Mouse (Mus musculus): ENCODE data around the gene Atp8a2.
"Not testable (repeated sequence)": the region's sequence is repeated elsewhere in the genome, so short reads cannot be mapped to it uniquely, and the experiment has no call there.

Atp8a2 gene

DNA sequence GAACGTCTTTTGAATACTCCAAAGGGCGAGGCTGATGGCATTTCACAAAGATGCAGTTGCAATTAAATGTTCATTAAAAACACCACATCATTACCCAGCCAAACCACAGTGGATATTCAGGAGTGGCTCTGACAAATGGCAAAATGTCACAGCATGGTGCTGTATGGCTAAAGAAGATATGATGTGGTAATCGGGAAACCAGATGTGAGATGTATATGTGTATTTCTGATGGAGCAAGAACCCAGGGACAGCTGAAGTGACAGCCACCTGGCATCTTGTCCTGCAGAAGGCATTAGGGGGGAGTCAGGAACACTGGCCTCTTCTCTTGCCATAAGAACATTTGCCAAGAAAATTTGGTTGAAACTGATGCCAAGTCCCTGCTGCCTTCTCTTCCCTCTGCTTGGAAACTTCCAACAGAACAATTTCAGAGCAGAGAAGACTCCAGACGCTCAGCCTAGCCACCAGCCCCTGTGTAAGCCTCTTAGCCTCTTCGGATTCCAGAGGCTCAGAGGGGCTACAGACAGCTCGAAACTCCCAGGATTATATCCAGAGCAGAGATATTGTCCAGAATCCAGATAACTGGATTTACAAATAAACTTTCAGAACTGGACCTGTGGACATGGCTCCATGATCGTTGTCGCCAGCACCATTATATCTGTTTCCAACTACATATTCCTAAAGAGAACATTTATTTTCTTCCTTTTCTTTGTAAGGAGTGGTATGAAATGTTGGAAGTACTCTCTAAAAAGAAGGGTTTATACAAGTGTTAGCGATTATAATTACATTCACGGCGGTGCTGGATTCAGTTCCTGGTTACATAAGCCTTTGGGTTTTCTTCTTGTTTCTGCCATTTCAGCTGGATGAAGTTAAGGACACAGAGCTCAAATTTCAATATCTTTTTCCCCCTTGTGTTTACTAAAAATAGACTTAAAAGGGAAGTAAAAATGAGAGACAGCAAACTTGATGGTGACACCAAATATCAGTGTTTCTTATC lies 413.3 kb downstream of the Atp8a2 start:
- no peak for DNase-seq (ENCODE audit: low spot score)

DNA sequence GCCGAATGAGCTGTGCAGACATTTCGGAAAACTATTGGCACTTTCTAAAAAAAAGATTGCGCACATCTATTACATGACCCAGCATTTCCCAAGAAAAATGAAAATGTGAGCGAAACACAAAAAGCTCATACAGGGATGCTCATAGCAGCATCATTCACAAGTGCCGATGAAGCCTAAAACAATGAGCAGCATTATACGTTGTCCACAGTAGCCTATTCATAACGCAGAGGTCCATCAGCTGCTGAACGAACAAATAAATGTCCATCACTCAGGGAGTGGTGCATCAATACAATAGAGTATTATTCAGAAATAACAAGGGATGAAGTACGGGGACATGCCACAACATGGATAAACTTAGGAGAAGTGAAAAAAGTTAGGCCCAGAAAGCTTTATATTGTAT lies 416.6 kb downstream of the Atp8a2 start:
- no peak for DNase-seq (ENCODE audit: low spot score)

DNA sequence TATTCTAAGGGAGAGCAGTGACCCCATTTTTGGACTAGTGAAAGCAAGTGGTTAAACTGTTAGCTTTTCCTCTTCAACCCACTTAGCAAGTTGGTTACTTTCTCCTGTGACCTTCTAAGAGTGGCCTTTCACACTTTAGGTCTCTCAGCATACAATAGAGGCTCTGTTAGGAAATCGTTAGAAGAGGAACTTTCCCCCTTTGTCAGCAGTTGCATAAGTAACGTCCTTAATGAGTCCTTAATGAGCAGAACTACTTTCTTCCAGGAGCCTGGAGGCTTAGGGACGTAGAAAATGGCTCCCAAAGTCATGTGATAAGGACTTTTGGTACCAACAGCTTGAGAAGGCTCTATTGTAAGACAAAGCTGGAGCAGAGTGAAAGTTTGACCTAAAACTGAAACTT lies 434.8 kb downstream of the Atp8a2 start:
- no peak for DNase-seq (ENCODE audit: low spot score)

DNA sequence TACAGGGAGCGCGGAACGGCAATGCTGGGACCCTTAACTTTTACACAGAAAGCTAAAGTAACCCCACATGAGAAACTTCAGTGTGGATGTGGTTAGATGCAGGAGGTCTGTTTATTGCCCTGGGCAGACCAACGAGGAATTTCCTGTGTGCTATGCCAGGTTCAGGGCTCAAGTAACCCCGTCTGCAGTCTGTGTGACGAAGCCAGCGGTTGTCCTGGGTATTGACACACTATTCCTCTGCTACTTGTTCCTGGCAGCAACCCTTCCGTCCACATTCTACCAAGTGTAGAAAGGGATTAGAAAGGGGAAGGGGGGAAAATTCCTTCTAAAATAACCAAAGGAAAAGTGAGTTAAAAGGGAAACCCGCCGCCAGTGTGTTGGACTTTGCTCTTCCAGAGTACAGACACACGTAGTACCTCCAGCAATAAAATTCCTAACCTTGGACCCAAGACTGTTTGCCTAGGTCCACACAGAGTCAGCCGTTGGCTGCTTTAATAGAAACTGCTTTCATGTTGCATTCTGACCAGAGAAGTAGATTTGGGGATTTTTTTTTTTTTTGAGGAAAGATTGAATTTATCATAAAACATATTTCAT lies 437.0 kb downstream of the Atp8a2 start:
- DNase-seq (ENCODE audit: low spot score): no peak

DNA sequence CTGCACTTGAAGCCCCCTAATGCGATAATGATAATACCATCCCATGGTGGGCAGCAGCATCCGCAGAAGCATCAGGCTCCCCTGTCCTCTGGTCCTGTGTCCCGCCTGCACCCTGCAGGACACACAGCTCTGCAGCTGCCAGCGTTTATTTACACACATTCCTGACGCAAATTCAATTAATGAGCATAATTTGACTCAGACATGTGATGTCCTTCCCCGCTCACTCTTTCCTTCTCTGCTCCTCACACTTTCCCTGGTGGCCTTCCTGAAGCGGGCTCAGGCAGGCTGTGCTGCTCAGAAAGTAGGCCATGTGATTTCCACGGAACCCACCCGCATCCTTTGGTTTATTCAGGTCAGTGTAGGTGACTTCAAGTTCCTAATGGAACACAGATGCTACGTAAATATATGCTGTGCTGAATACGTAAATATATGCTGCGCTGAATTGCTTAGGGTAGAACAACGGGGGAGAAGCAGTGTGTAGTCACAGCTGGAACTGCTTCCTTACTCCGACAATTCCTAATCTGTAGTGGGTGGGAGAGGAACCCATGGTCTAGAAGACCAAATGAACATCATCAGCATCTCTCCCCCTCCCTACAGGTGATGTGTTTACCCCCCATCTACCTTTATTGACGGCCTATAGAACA lies 437.7 kb downstream of the Atp8a2 start:
- DNase-seq (ENCODE audit: low spot score): peak; percentile 38

DNA sequence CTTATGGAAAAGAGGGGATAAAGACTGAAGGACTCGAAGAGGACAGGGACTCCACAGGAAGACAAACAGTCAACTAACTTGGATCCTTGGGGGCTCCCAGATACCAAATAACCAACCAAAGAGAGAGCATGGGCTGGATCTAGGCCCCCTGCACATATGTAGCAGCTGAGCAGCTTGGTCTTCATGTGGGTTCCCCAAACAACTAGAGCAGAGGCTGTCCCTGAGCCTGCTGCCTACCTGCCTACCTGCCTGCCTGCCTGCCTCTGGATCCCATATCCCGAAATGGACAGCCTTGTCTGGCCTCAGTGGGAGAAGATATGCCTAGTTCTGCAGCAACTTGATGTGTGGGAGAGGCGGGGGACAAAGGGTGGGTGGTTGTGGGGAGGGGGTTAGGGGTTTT lies 444.6 kb downstream of the Atp8a2 start:
- DNase-seq (ENCODE audit: low spot score): no peak

DNA sequence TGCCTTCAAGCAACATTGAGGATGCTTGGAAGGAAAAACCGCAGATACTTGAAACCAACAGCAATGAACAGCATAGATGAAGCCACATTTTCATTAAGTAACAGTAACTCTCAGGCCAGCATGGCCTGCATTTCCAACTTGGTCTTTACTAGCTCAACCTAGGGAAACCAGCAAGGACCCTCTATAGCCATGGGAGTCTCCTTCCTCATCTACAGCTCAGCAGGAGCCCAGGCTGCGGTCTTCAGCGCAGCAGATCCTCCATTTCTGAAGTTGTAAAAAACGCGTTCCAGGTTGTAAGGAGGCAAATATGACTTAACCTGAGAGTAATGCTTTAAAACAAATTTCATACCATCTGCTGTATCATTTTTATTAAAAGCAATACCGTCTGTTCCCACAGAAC lies 447.0 kb downstream of the Atp8a2 start:
- no peak for DNase-seq (ENCODE audit: low spot score)

DNA sequence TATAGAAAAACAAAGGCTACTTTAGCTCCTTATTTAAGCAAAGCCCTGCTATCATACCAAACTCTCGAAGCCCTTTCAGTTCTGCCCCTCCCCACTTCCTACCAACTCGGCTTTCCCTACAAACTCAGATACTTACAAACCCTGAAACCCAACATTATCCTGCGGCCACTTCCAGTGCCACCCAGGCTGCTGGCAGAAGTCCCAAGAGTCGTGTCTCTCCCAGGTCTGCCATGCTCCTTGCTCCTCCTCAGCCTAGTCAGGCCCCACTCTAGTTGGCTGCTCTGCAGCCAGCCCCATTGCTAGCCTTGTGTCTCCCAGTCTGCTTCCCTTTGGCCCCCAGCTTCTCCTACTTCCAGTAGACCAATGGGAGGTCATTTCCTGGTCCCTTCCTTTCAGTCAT lies 451.3 kb downstream of the Atp8a2 start:
- DNase-seq (ENCODE audit: low spot score): no peak

DNA sequence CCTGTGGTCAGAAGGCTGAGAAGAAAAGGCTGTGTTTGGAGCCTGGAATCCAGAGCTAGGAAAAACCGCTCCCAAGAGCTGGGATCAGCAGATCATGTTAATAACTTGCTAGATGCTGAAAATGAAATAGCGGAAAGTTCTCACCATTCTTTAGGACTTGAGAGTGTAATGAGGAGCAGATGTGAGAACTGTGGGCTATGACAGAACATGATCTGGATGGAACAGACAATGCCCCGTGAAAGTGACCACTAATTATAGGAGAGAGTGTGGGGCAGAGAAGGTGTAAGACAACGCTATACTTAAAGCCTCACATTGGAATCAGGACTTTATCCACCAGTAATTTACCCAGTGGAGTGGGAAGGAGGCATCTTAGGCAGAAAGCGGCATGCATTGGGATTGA lies 455.2 kb downstream of the Atp8a2 start:
- DNase-seq (ENCODE audit: low spot score): no peak

DNA sequence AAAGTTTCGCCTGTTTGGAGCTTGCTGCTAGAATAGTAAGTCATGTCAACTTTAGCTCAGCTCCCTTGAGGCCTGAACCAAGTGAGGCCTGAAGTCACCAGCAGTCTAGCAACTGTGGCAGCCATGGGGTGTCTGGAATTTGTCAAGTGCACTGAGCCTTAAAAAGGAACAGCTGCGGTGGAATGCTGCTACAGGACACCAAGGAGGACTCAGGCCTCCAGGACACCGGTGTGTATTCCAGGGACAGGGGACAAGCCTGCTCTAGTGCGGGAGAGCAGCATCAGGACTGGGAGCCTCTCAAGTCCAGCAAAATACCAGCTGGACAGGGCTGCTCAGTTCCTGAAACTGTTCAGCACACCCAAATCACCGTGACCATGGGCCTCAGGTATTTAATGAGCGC lies 457.5 kb downstream of the Atp8a2 start:
- peak; percentile 46 for DNase-seq (ENCODE audit: low spot score)

DNA sequence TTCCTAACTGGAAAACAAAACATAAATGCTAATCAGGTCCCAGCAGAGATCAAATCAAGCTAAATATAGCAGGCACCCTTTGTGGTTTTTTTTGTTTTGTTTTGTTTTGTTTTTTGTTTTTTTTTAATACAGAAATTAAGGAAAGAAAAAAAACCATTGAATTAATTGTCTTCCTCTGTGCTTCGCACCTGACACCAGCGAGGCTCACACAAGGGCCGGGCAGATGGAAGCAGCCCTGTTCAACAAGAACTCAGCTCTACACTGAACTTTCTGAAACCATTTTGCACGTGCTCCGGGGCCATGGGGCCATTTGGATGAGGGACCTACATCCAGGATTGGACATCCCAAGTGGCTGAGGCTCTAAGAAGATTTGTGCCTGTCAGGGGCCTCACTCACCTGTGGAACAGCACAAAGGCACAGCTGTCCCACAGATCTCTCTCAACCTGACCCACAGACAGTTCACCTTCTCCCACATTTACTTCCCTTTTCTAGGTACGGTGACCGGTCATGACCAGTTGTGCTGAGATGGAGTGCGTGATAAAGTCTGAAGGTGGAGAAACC lies 459.2 kb downstream of the Atp8a2 start:
- no peak for DNase-seq (ENCODE audit: low spot score)

DNA sequence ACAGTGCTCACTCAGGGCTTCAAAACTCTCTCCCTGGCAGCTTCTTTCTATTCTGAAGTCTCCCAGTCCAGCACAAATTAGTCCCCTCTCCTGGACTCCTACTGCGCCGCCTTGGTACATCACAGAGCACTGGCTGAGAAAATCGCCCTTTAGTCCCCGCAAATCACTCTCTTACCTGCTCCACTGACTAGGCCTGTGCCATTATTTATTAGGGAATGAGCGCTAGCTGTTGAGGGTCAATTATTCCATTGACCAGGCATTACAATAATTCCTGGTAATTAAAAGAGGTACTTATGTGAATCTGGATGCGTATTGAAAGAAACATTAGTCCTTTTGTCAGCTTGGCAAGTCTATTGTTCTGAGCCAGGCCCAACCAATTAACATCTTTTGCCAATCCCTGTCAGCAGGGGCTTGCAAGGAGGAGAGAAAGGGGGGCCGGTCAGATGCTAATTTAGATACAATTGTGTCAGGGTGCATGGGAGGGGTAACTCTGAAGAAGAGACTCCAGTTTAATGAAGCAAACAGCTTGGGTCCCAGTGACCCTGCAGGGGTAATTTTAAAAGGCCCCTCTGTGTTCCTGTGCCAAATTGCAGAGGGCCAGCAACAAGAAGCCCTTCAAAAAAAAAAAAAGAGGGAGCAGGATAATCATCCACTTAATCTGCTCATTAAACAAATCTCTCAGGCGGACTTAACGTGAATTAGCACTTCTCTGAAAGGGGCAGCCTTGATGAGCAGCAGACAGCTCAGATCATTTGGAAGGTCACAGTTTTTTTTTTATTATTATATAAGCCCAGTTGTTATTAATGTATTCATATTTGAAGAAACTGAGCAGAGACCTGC lies 459.9 kb downstream of the Atp8a2 start:
- peak; percentile 75 for DNase-seq (ENCODE audit: low spot score)

DNA sequence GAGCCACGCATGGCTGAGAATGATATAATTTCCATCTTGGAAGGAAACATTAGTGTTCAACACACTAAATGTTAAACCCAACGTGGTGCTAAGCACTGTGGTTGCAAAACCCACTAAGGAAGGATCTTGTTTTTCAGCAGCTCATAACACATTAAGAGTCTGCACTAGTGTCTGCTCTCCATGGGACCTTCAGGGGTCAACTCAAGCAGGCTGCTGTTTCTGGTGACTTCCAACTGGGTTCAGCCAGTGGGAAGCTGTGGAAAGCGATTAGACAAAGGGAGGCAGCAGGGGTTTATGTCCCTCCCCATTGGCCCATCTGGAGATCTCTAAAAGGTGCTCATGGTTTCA lies 467.0 kb downstream of the Atp8a2 start:
- DNase-seq (ENCODE audit: low spot score): no peak

DNA sequence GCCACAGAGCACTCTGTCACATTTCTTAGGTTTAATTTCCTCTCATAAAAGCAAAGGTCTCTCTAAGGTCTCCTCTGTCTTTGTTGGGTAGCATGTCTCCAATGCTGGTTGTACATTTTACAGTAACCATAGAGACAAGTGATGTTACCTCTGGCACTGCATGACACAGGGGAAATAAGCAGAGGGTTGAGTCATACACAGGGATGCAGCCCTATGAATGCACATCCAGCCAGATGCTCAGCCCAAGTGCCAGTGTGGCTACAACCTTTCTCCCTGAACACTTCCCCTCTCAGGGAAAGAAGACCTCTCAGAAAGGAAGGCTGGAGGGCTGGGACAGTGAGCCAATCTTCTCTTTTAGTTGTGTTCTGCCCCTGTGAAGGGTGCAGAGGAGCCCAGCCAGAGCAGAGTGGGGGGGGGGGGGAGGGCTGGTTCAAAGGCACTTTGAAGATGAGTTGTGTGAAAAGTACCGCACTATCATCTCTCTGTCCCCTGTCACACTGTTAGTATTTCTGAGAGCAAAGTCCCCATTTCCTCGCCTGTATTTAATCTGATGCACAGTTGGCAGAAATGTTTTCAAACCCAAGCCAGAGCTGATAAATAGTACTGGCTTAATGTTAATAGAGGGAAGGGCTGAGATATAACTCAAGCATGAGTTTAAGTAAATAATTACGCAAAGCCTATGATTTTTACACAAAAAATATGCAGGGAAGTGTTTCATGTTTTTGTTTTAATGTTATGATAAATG lies 467.5 kb downstream of the Atp8a2 start:
- no peak for DNase-seq (ENCODE audit: low spot score)

DNA sequence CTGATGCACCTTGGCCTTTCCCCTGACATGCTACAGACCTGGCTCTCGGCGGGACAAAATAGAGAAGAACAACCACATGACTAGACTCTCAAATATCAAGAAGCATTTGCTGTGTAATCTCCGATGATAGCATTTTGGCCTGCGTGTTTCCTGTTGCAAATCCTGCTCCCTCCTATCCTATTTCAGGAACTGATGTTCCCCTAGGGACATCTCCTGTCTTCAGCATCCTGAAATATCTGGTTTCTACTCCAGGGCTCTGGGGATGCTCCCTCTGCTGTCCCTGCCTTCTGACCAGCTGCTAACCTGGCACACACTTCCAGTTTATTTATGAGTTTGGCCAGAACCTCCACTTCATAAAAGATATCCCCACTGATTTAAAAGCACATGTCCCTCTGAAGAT lies 470.0 kb downstream of the Atp8a2 start:
- DNase-seq (ENCODE audit: low spot score): no peak

DNA sequence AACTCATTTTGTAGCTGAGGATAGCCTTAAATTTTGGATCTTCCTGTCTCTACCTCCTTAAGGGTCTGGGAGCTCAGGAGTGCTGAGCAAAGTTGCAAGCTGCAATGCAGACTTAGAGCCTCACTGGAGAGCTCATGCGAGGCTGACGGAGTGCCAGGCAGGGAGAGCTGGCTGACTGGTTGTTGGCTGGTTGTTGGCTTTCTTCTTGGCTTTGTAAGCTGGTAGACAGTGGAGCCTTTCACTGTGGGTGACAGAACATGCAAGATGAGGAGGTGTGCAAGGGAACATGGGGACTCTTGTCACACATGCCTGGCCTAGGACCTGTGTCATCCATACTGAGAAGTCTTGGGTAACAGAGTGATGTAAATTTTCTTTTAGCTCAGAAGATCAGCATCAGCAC lies 473.8 kb downstream of the Atp8a2 start:
- DNase-seq (ENCODE audit: low spot score): no peak

DNA sequence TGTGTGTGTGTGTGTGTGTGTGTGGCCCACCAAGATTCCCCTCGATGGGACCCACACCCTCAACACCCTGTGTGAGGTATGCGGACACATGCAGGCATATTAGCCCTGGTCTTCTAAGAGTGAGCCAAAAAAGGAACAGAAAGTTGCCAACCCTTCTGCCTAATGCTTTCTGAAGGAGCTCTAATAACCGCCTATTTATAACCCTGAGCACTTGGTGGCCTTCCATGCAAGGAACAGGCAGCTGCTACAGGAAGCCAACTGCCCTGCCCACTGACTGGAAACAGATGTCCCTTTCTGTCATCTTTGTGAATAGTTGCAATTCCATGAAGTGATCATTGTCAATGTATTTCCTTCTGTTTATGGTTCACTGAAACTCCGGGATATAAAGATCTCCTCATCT lies 475.0 kb downstream of the Atp8a2 start:
- DNase-seq (ENCODE audit: low spot score): no peak

DNA sequence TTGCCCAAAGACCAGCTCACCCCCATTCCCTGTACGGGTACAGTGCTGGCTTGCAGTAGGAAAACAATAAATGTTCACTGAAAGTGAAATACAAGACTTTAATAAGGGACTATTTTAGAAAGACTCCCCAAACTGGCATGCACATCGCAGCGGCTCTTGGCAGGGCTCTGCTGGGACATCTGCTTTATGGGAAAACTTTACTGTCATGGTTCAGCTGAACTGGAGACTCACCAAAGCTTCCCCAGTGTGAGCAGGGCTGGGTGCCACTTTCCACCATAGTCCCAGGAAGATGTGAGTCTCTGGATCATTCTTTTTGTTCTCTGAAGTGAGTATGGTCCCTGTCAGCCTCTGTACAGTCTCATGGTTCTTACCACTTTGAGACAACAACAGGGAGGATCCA lies 475.6 kb downstream of the Atp8a2 start:
- DNase-seq (ENCODE audit: low spot score): no peak

DNA sequence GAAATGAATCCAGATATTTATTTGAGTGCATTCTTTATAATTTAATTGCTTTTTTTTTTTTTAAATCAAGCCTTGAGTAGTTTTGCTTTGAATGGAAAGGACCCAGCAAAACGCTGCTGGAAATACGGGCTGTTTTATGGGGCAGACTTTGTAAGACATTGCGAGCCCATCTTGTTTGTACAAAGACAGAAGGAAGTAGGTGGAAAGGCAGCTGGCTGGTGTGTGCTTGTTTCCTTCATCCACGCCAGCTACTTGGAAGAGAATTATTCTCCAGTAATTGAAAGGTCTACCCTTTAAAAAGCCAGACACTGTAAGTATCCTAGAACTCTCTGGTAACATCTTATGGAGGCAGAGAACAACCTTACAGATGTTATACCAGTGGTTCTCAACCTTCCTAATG lies 476.6 kb downstream of the Atp8a2 start:
- no peak for DNase-seq (ENCODE audit: low spot score)

DNA sequence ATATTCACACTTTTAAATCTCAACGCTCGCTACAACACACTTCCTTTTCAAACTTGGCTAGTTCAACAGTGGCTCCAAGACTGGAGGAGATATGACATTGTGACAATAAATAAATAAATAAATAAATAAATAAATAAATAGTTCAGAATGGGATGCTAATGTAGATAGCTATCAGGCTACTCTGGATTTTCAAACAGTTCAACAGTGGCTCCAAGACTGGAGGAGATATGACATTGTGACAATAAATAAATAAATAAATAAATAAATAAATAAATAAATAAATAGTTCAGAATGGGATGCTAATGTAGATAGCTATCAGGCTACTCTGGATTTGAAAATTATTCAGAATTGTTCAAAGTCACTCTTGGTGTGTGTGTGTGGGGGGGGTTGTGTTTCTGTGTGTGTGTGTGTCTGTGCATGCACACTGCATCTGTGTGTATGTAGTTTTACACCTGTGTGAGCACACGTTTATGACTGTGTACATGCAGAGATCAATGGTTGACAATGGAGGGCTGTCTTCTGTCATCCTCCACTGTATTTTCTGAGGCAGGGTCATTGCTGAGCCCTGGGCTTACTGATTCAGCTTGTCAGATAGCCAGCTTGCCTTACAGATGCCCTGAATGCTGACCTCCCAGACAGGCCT lies 480.4 kb downstream of the Atp8a2 start:
- DNase-seq (ENCODE audit: low spot score): not testable (repeated sequence)

All from embryo, embryonic 10.5 days (tissue).